Mouse (Mus musculus): ENCODE data around the gene Cpsf4l.

Gene Cpsf4l

GRCm38 (mm10) chr11:113733631-113734364 lies 24.0 kb upstream of the Cpsf4l start:
- DNase-seq = peak; percentile 52

GRCm38 (mm10) chr11:113731945-113732612 lies 22.3 kb upstream of the Cpsf4l start:
- no peak for DNase-seq

- DNase-seq = peak; percentile 42
Measured at GRCm38 (mm10) chr11:113730879-113731278, 21.1 kb upstream of the Cpsf4l start.

- DNase-seq = no peak
Measured at GRCm38 (mm10) chr11:113729917-113730316, 20.1 kb upstream of the Cpsf4l start.

- no peak for DNase-seq
Measured at GRCm38 (mm10) chr11:113729239-113729638, 19.4 kb upstream of the Cpsf4l start.

- DNase-seq = no peak
Measured at GRCm38 (mm10) chr11:113727992-113728391, 18.2 kb upstream of the Cpsf4l start.

GRCm38 (mm10) chr11:113726994-113727888 lies 17.4 kb upstream of the Cpsf4l start:
- no peak for DNase-seq

- no peak for DNase-seq
Measured at GRCm38 (mm10) chr11:113725235-113726048, 15.6 kb upstream of the Cpsf4l start.

- DNase-seq = no peak
Measured at GRCm38 (mm10) chr11:113722405-113723090, 12.7 kb upstream of the Cpsf4l start.

- DNase-seq = no peak
Measured at GRCm38 (mm10) chr11:113717767-113718424, 8.1 kb upstream of the Cpsf4l start.

GRCm38 (mm10) chr11:113716132-113716531 lies 6.3 kb upstream of the Cpsf4l start:
- DNase-seq = no peak

- DNase-seq = no peak
Measured at GRCm38 (mm10) chr11:113715078-113715674, 5.4 kb upstream of the Cpsf4l start.

- DNase-seq = no peak
Measured at GRCm38 (mm10) chr11:113711061-113711460, 1.2 kb upstream of the Cpsf4l start.

GRCm38 (mm10) chr11:113710257-113710777 lies 500 bp upstream of the Cpsf4l start:
- DNase-seq = no peak

GRCm38 (mm10) chr11:113709272-113709671 lies 545 bp downstream of the Cpsf4l start:
- no peak for DNase-seq

GRCm38 (mm10) chr11:113708629-113709213 lies 1.1 kb downstream of the Cpsf4l start:
- no peak for DNase-seq

- no peak for DNase-seq
Measured at GRCm38 (mm10) chr11:113705966-113706652, 3.7 kb downstream of the Cpsf4l start.

GRCm38 (mm10) chr11:113703758-113704157 lies 6.1 kb downstream of the Cpsf4l start:
- peak; percentile 80 for DNase-seq

- DNase-seq = no peak
Measured at GRCm38 (mm10) chr11:113699643-113700042, 10.2 kb downstream of the Cpsf4l start.
